In genomic region chr4:60265977-60266770, GRCm38 (mm10) we compare ENCODE assay signal across 25 mouse cellular contexts. TPM values are rescaled to one million over a fixed set of nuclear protein-coding genes. Genes with fewer than 3 reads are reported as not detected.
"Had no signal": no experiment of that assay in that cellular context is flagged by ENCODE, and none has a peak within 500 bp of the region (broad histone marks: within the 10 kb centered on the region; RNA-seq: fewer than 3 reads in every experiment).

No protein-coding gene starts in this region.

RNA-seq across cellular contexts. Expression of gene Mup8, which starts 43.8 kb away (rescaled TPM):
- polyA plus RNA-seq: limb, embryonic 10.5 days; limb, embryonic 11.5 days; limb, embryonic 12.5 days; limb, embryonic 14.5 days; liver, embryonic 11.5 days; liver, embryonic 12.5 days; liver, embryonic 13.5 days; liver, embryonic 14.5 days; liver, embryonic 15.5 days; liver, embryonic 16.5 days; liver, postnatal 0 days; lung, adult 2 months; lung, embryonic 14.5 days; lung, embryonic 15.5 days; lung, embryonic 16.5 days; lung, postnatal 0 days; macrophage; midbrain, embryonic 10.5 days; midbrain, embryonic 12.5 days; midbrain, embryonic 13.5 days; midbrain, embryonic 14.5 days; midbrain, embryonic 15.5 days; midbrain, embryonic 16.5 days; midbrain, postnatal 0 days; myocyte had no signal
